Mouse (Mus musculus): ENCODE measurements around the gene Ufc1. TPM values are rescaled to one million over a fixed set of nuclear protein-coding genes. Genes with fewer than 3 reads are reported as not detected.
"Not testable (repeated sequence)": the region's sequence is repeated elsewhere in the genome, so short reads cannot be mapped to it uniquely, and the experiment has no call there.

Gene Ufc1
- total and polyA plus RNA-seq, 3 experiments: 71.4 to 115 (median 98.4) TPM

DNA sequence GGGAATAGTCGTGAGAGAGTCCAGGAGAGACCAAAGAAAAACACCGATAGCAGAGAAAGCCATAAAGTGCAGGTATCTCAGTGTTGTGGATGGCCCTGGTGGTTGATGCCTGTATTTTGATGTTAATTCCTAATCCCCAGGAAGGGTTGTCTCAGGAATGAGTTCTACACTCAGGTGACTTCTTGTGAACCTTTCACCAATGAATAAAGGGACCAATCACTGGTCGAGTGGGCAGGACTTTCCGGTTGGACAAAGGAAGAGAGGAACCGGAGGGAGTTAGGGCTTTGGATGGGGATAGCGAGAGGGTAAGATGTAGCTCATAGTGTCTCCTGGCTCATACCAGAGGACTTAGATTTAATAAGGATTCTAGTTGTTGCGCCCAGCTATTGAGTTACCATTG, 24.9 kb upstream of the Ufc1 start:
- no peak for TF ChIP-seq MAFK (IDR thresholded peaks at IDR 0.05; ENCODE audit: insufficient replicate concordance, low read length)
- no peak for TF ChIP-seq ETS1 (conservative IDR thresholded peaks at IDR 0.05; ENCODE audit: low read depth, low read length)
- no peak for TF ChIP-seq SIN3A (IDR thresholded peaks at IDR 0.05; ENCODE audit: low read length)
- TF ChIP-seq UBTF (IDR thresholded peaks at IDR 0.05; ENCODE audit: low read depth, low read length): no peak
- no peak for TF ChIP-seq ZKSCAN1 (IDR thresholded peaks at IDR 0.05; ENCODE audit: borderline replicate concordance, low read depth, low read length)
- no peak for TF ChIP-seq SMC3 (IDR thresholded peaks at IDR 0.05; ENCODE audit: low read depth, low read length)
- TF ChIP-seq NRF1 (IDR thresholded peaks at IDR 0.05; ENCODE audit: low read depth, low read length): no peak
- TF ChIP-seq MAX (IDR thresholded peaks at IDR 0.05; ENCODE audit: low read length): no peak
- no peak for TF ChIP-seq CHD1 (IDR thresholded peaks at IDR 0.05; ENCODE audit: low read depth, low read length)
- no peak for TF ChIP-seq JUND (conservative IDR thresholded peaks at IDR 0.05; ENCODE audit: low read depth, low read length)
- no peak for TF ChIP-seq EP300 (IDR thresholded peaks at IDR 0.05; ENCODE audit: low read length)
- no peaks in the 10 kb centered on the region for H3K79me2 ChIP-seq (replicated peaks; ENCODE audit: control insufficient read depth, extremely low read depth, insufficient read depth, poor library complexity, severe bottlenecking)
- H3K36me3 ChIP-seq (replicated peaks in 1 of 2; ENCODE audit: control insufficient read depth in 1 of 2, insufficient read depth in 1 of 2, low read length in 1 of 2): peaks cover 0 to 12% of the 10 kb centered on the region in 2 experiments
- dilution Hi-C loops (cut with MboI; ENCODE audit: extremely low pct_ligation_motif_present, extremely low pct_unique_long_range_greater_than_20kb, low sequenced_read_pairs): no loop called here
- no peaks in the 10 kb centered on the region for H3K9me3 ChIP-seq (replicated peaks; ENCODE audit: low read length)
- DNase-seq (ENCODE audit: extremely low read depth): no peak
- no peak overlapping the region for H3K4me2 ChIP-seq (ENCODE audit: insufficient read depth, low read depth, poor library complexity, severe bottlenecking)
- in situ Hi-C loops (cut with MboI; ENCODE audit: low pct_ligation_motif_present, low pct_unique_long_range_greater_than_20kb, low sequenced_read_pairs): no loop called here
- no peak overlapping the region for H3K27ac ChIP-seq (ENCODE audit: insufficient read depth, low read depth)
- H3K4me3 ChIP-seq (replicated peaks in 1 of 3; ENCODE audit: low read depth in 2 of 3, low read length in 2 of 3, poor library complexity in 1 of 3): no peak overlapping the region
- no peak overlapping the region for H3K9ac ChIP-seq (ENCODE audit: insufficient read depth, low read depth)
- no peaks in the 10 kb centered on the region for H3K27me3 ChIP-seq (replicated peaks)
- H3K4me1 ChIP-seq (ENCODE audit: control insufficient read depth in 1 of 2, insufficient read depth in 2 of 2): peaks cover 0 to 12% of the 10 kb centered on the region in 2 experiments; a peak in 2 of 4 replicates

DNA sequence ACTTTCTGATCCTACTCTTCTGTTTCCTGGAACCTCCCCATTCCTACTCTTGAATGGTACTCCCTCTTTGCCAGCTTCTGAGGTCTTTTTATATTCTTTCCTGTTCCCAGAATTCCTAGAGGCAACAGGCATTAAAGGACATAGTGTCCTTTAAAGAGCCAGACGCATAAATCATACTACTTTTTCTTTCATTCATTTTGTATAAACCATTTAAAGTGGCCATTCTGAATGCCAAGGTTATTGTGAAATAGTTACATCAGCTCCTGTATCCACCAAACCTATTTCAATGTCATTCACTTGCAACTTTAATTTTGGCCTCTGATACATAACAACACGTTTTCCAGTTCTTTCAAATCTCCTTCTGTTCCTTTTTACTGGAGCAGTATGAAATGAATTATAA, 14.5 kb upstream of the Ufc1 start:
- dilution Hi-C loops (cut with MboI; ENCODE audit: extremely low pct_ligation_motif_present, extremely low pct_unique_long_range_greater_than_20kb, low sequenced_read_pairs): no loop called here
- no peak overlapping the region for H3K4me2 ChIP-seq (ENCODE audit: insufficient read depth, low read depth, poor library complexity, severe bottlenecking)
- no peak overlapping the region for H3K9ac ChIP-seq (ENCODE audit: insufficient read depth, low read depth)
- TF ChIP-seq USF1 (IDR thresholded peaks at IDR 0.05; ENCODE audit: low read depth, low read length) (no peak), MAFK (IDR thresholded peaks at IDR 0.05; ENCODE audit: insufficient replicate concordance, low read length) (no peak), CTCF (conservative IDR thresholded peaks at IDR 0.05 in 1 of 2, IDR thresholded peaks at IDR 0.05 in 1 of 2; ENCODE audit: low read depth in 2 of 2, low read length in 2 of 2) (no peak), TBP (conservative IDR thresholded peaks at IDR 0.05; ENCODE audit: low read depth, low read length) (no peak), UBTF (IDR thresholded peaks at IDR 0.05; ENCODE audit: low read depth, low read length) (no peak), GABPA (IDR thresholded peaks at IDR 0.05; ENCODE audit: insufficient replicate concordance, low read depth, low read length) (no peak), POLR2A (IDR thresholded peaks at IDR 0.05; ENCODE audit: low read depth, low read length) (no peak), PAX5 (IDR thresholded peaks at IDR 0.05; ENCODE audit: low read length) (no peak), HCFC1 (IDR thresholded peaks at IDR 0.05; ENCODE audit: low read depth, low read length) (no peak), CHD2 (IDR thresholded peaks at IDR 0.05; ENCODE audit: low read length) (no peak), SIN3A (IDR thresholded peaks at IDR 0.05; ENCODE audit: low read length) (no peak)
- H3K79me2 ChIP-seq (replicated peaks; ENCODE audit: control insufficient read depth, extremely low read depth, insufficient read depth, poor library complexity, severe bottlenecking): no peaks in the 10 kb centered on the region
- H3K9me3 ChIP-seq (replicated peaks; ENCODE audit: low read length): no peaks in the 10 kb centered on the region
- no peaks in the 10 kb centered on the region for H3K4me1 ChIP-seq (ENCODE audit: control insufficient read depth in 1 of 2, insufficient read depth in 2 of 2)
- H3K27me3 ChIP-seq (replicated peaks): no peaks in the 10 kb centered on the region
- H3K36me3 ChIP-seq (replicated peaks in 1 of 2; ENCODE audit: control insufficient read depth in 1 of 2, insufficient read depth in 1 of 2, low read length in 1 of 2): no peaks in the 10 kb centered on the region
- DNase-seq (ENCODE audit: extremely low read depth): no peak
- no peak overlapping the region for H3K27ac ChIP-seq (ENCODE audit: insufficient read depth, low read depth)
- in situ Hi-C loops (cut with MboI; ENCODE audit: low pct_ligation_motif_present, low pct_unique_long_range_greater_than_20kb, low sequenced_read_pairs): no loop called here
- no peak overlapping the region for H3K4me3 ChIP-seq (replicated peaks in 1 of 3; ENCODE audit: low read depth in 2 of 3, low read length in 2 of 3, poor library complexity in 1 of 3)

DNA sequence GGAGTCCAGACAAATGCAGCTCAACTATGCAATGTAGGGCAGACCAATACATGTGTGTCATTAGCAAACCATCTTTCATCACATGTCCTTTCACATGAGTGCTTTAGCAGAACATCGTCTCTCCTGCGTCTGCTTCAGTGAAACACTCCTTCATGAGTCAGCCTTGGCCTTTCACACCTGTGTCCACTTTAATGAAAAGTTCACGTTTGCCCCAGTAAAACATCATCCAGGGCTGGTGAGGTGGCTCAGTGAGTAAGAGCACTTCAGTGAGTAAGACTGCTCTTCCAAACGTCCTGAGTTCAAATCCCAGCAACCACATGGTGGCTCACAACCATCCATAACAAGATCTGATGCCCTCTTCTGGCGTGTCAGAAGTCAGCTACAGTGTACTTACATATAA, 11.3 kb upstream of the Ufc1 start:
- H3K4me1 ChIP-seq (ENCODE audit: control insufficient read depth in 1 of 2, insufficient read depth in 2 of 2); H3K9ac ChIP-seq (ENCODE audit: insufficient read depth, low read depth); H3K4me3 ChIP-seq (replicated peaks in 1 of 3; ENCODE audit: low read depth in 2 of 3, low read length in 2 of 3, poor library complexity in 1 of 3); H3K4me2 ChIP-seq (ENCODE audit: insufficient read depth, low read depth, poor library complexity, severe bottlenecking); H3K27me3 ChIP-seq (replicated peaks); H3K79me2 ChIP-seq (replicated peaks; ENCODE audit: control insufficient read depth, extremely low read depth, insufficient read depth, poor library complexity, severe bottlenecking); H3K9me3 ChIP-seq (replicated peaks; ENCODE audit: low read length); in situ Hi-C loops (cut with MboI; ENCODE audit: low pct_ligation_motif_present, low pct_unique_long_range_greater_than_20kb, low sequenced_read_pairs); H3K27ac ChIP-seq (ENCODE audit: insufficient read depth, low read depth); dilution Hi-C loops (cut with MboI; ENCODE audit: extremely low pct_ligation_motif_present, extremely low pct_unique_long_range_greater_than_20kb, low sequenced_read_pairs); DNase-seq (ENCODE audit: extremely low read depth); H3K36me3 ChIP-seq (replicated peaks in 1 of 2; ENCODE audit: control insufficient read depth in 1 of 2, insufficient read depth in 1 of 2, low read length in 1 of 2): not testable (repeated sequence)
